Mouse (Mus musculus): ENCODE data around the gene Ecm2.

The Ecm2 gene

GRCm38 (mm10) chr13:49518761-49519160 lies 14.2 kb downstream of the Ecm2 start:
- DNase-seq, result no peak

- DNase-seq, result no peak
These were observed 21.6 kb downstream of the Ecm2 start for GRCm38 (mm10) chr13:49526235-49526634.

GRCm38 (mm10) chr13:49530636-49531035 lies 26.0 kb downstream of the Ecm2 start:
- no peak for DNase-seq

DNA sequence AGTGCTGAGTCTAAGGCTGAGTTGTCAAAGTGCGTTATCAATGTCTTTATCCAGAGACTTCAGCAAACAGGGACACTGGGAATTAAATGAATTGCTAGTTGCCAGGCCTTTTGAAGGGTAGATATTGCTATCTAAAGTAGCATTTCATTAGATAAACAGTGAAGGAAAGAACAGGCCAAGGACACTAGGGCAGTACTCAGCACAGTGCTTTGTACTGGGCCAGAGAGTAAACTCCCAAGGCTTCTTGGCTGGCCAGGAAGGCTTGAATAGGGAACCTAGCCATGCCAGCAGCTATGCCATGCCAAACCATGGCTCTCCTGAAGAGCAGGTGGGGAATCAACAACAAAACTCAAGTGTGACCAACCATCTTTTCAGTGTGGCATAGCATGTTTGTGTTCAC lies 32.3 kb downstream of the Ecm2 start:
- no peak for DNase-seq

DNA sequence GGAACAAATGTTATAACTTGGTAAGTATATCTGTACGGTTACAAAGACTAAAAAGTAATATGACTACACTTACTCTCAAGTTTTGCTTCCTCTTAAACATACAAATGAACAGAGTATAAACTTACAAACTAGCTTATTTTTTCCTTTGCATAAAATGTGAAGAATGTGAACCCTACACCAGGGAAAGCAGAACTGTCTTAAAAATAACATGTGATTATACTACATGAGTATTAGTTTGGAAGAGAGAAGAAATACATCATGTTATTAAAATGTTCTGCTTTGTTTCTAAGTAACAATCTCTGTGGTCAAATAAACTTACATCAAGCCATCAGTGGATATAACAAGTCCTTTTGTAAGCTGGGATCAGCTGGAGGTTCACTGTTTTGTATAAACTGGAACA lies 34.1 kb downstream of the Ecm2 start:
- no peak for DNase-seq

DNA sequence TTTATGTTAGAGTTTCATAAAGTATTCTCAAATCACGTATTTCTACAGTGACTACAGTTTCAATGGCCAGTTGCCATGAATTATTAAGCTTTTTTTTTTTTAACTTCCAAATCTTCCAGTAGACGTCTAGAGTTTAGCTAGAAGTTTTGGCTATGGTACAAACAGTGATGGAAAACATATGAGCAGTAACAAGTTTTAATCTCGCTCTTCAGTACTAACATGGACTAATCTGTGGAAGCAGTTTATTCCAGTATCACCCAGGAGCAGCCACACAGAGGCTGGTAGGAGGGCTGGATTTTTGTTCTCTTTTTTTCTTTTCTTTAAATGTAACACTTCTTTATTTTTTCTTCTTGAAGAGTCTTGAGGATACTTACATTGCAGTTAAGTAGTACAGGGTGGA lies 39.7 kb downstream of the Ecm2 start, which contains the start of gene Aspn:
Gene Aspn, plus strand, starts transcription at position 165 of the 400 bp plus-strand sequence.
- DNase-seq, result no peak

DNA sequence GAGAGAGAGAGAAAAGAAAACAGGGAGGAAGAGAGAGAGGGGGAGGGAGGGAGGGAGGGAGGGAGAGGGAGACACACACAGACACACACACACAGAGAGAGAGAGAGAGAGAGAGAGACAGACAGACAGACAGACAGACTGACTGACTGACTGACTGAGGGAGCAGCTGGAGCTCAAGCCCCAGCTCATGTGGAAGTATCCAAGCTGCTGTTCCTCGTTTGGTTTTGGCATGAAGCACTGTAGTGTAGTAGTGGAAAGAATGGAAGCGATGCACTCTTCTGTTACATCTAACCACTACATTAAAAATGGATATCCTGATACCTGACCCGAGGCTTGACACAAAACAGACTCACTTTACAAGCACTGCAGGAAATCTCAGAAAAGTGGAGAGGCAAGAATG lies 41.0 kb downstream of the Ecm2 start:
- DNase-seq, result no peak

GRCm38 (mm10) chr13:49546517-49546916 lies 41.9 kb downstream of the Ecm2 start:
- no peak for DNase-seq

DNA sequence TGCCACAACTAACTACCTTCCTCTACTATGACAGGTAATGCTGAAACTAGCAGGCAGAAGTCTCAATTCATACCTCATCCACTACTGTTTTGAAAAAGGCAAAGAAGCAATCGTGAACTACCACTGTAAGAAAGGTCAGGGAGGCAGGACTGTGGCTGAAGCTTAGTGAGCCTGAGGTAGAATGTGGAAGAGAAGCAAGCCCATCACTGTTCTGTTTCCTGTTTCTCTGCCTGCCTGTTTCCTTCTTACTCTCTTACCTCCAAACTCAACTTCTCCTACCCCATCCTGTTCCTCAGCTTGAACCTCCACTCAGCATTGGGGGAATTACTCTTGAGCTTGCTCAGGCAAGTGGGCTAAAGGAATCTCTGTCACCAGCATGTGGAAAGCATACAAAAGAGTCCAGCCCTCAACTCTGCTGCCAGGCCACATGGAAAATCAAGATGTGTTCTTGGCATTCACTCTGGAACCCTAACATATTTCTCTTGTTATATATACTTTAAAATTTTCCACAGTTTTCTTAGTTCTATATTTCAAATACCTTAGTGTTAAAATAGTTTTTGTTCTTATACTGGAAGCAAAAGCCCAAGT lies 43.0 kb downstream of the Ecm2 start:
- DNase-seq, result no peak

GRCm38 (mm10) chr13:49549616-49550015 lies 45.0 kb downstream of the Ecm2 start:
- no peak for DNase-seq

- no peak for DNase-seq
These were observed 49.9 kb downstream of the Ecm2 start for GRCm38 (mm10) chr13:49554519-49554918.

- DNase-seq, result no peak
These were observed 51.6 kb downstream of the Ecm2 start for GRCm38 (mm10) chr13:49556203-49556602.

DNA sequence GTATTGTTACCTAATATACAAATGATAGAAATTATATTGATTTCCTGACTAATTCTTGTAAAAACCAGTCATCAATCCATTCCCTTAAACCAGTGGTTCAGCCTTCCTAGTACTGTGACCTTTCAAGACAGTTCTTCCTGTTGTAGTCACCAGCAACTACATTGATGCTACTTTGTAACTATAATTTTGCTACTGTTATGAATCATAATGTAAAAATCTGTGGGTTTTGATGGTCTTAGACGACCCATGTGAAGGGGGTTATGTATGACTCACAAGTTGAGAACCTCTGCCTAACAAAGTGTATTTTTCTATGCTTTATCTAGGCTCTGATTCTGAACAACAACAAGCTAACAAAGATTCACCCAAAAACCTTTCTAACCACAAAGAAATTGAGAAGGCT lies 52.3 kb downstream of the Ecm2 start:
- no peak for DNase-seq

GRCm38 (mm10) chr13:49559185-49559584 lies 54.6 kb downstream of the Ecm2 start:
- DNase-seq, result no peak

- DNase-seq, result no peak
These were observed 56.3 kb downstream of the Ecm2 start for GRCm38 (mm10) chr13:49560886-49561285.

- DNase-seq, result no peak
These were observed 59.7 kb downstream of the Ecm2 start for GRCm38 (mm10) chr13:49564347-49564746.

DNA sequence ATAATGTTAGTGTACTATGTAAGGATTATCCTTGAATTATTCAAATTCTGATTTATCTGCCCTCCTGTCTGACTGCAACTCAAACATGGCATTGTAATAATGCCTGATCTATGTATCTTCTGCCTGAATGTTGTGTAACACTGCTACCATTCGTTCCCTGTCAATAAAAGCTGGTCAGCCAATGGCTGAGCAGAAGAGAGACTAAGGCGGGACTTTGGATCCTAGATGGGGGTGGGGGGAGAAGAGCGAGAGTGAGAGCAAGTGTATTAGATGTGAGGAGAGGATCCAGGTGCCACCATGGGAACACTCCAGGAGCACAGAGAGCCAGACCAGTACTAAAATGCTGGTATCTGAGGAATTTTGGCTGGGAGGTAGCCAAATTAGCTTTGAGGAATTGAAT lies 65.8 kb downstream of the Ecm2 start:
- DNase-seq, result no peak

DNA sequence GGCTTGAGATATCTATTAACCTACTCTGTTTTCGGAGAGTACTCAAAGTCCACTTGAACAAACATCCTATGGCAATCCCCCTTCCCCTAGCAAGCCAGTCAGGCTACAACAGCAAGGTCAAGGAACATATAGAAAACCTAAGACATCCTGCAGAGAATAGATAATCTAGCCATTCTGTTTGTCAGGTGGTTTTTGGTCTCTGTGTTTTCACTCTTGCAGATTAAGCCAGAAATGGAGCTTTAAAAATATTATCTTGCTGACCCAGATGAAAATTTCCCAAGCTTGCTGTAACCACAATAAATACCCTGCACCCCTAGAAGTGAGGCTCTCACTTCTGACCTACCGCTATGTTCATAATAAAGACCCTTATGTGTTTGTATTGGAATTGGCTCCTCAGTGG lies 66.8 kb downstream of the Ecm2 start:
- no peak for DNase-seq

GRCm38 (mm10) chr13:49581541-49582530 lies 77.2 kb downstream of the Ecm2 start, which contains the start of gene Omd:
Omd (plus strand) TSS chr13:49582462.
- DNase-seq, result no peak

All from cerebellum, adult 11-12 months (tissue).